Mouse (Mus musculus): ENCODE measurements around the gene Nacc1.

- TF ChIP-seq EP300 (IDR thresholded peaks at IDR 0.05; ENCODE audit: insufficient read depth, low read depth, low read length) (no peak), POLR2A (IDR thresholded peaks at IDR 0.05; ENCODE audit: insufficient read depth, low read depth, low read length) (no peak)
Measured at GRCm38 (mm10) chr8:84687003-84687704, 508 bp downstream of the Nacc1 start.
